Mouse (Mus musculus) hindbrain, embryonic 10.5 days (tissue): Measurements from ENCODE around the gene Tll2. TPM values are rescaled to one million over a fixed set of nuclear protein-coding genes. Genes with fewer than 3 reads are reported as not detected.

Experiments
- DNase-seq: peaks from one replicate; pipeline ENCODE4 v3.0.0-alpha.2; 2017; ENCODE audit warnings: low spot score
- H3K27ac ChIP-seq: fragments of 300-500 bp; sonication (generic); 2 replicates; pipeline ENCODE4 v1.5.1; 2016; ENCODE audit warnings: mild to moderate bottlenecking, moderate library complexity
- H3K27me3 ChIP-seq: fragments of 300-500 bp; sonication (generic); 2 replicates; pipeline ENCODE4 v1.6.1; 2016; ENCODE audit warnings: mild to moderate bottlenecking; ENCODE audit not compliant: poor library complexity, insufficient read depth, severe bottlenecking
- H3K36me3 ChIP-seq: fragments of 300-500 bp; sonication (generic); 2 replicates; pipeline ENCODE4 v1.6.1; 2016; ENCODE audit warnings: mild to moderate bottlenecking, moderate library complexity
- H3K4me1 ChIP-seq: fragments of 300-500 bp; sonication (generic); replicated peaks from 2 replicates; pipeline ENCODE4 v1.6.1; 2016; ENCODE audit warnings: mild to moderate bottlenecking
- H3K4me3 ChIP-seq: fragments of 300-500 bp; sonication (generic); 2 replicates; pipeline ENCODE4 v1.5.1; 2016; ENCODE audit warnings: mild to moderate bottlenecking, moderate library complexity
- H3K9me3 ChIP-seq: fragments of 300-500 bp; sonication (generic); 2 replicates; pipeline ENCODE4 v1.6.1; 2016; ENCODE audit warnings: mild to moderate bottlenecking, moderate library complexity
- WGBS: fragments of 180-500 bp; shearing (Covaris S2); methylation state at CpG from one replicate; pipeline ENCODE4 v1.1.7; 2016; 5-methylcytosine and 5-hydroxymethylcytosine counted together
- polyA plus RNA-seq: library from polyadenylated mRNA; unstranded; fragments of >200 nt; fragmentation: Nextera tagmentation; extraction: Ambion mirVana; gene quantifications from 2 replicates; pipeline ENCODE4 v1.2.1, GENCODE M21; 2016

The Tll2 gene
- polyA plus RNA-seq, 1 experiment from 2014 or later, result 0.68 TPM

DNA sequence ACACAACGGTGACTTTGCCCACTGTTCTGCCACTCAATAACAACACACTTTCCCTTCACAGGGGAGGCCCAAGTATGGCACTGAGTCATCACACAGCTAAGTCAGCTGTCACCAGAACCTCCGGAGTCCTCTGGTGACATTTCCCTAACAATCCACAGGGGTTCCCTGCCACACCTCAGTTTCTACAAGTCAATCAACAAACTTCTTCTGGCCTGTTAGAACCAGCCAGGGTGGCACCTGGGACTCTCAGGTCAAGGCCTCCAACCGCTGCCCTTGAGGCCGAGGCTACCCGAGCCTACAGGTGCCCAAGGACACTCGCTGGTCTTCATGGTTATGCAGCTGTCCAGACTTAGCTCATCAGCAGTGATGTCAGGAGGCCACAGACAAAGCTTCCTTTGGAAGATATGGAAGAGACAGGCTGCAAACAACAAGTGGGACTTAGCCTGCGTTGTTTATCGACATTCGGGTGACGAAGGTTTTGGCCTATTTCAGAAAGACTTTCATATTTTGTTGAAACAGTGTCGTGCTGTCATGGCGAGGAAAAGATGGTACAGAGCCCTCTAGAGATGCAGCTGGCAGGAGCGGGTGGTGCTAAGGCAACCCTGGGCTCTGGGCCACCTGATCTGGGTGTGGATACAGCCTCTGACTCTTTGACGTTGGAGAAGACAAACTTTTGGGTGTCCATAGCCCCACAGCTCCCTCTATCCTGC is 132.7 kb downstream of the Tll2 start:
- H3K4me1 ChIP-seq, result no peaks in the 10 kb centered on the region
- DNase-seq, result no peak
- H3K9me3 ChIP-seq, result no peaks in the 10 kb centered on the region
- H3K36me3 ChIP-seq, result no peaks in the 10 kb centered on the region
- no peaks in the 10 kb centered on the region for H3K27me3 ChIP-seq
- H3K4me3 ChIP-seq, result no peak overlapping the region
- WGBS, result 89% methylated on average over 14 of the region's 14 CpGs
- no peak overlapping the region for H3K27ac ChIP-seq

- peak; percentile 87 for DNase-seq
- 6% methylated on average over 8 of the region's 8 CpGs for WGBS
- H3K27me3 ChIP-seq, result no peaks in the 10 kb centered on the region
- H3K9me3 ChIP-seq, result no peaks in the 10 kb centered on the region
- no peak overlapping the region for H3K4me3 ChIP-seq
- H3K27ac ChIP-seq, result no peak overlapping the region
- H3K36me3 ChIP-seq, result no peaks in the 10 kb centered on the region
- H3K4me1 ChIP-seq, result no peaks in the 10 kb centered on the region
Measured at GRCm38 (mm10) chr19:41071500-41071899, 135.1 kb downstream of the Tll2 start.

GRCm38 (mm10) chr19:41054702-41055101 is 151.9 kb downstream of the Tll2 start:
- H3K27ac ChIP-seq, result no peak overlapping the region
- no peaks in the 10 kb centered on the region for H3K36me3 ChIP-seq
- WGBS, result 66% methylated on average over 4 of the region's 4 CpGs
- no peaks in the 10 kb centered on the region for H3K9me3 ChIP-seq
- H3K4me1 ChIP-seq, result 0 out of 2 replicates have a peak, but pooled peaks cover 5% of the 10 kb centered on the region
- H3K4me3 ChIP-seq, result no peak overlapping the region
- no peak for DNase-seq
- no peaks in the 10 kb centered on the region for H3K27me3 ChIP-seq

GRCm38 (mm10) chr19:41053530-41053929 is 153.1 kb downstream of the Tll2 start:
- 0 out of 2 replicates have a peak, but pooled peaks cover 5% of the 10 kb centered on the region for H3K4me1 ChIP-seq
- WGBS, result 37% methylated on average over 10 of the region's 10 CpGs
- no peaks in the 10 kb centered on the region for H3K36me3 ChIP-seq
- no peaks in the 10 kb centered on the region for H3K27me3 ChIP-seq
- H3K9me3 ChIP-seq, result no peaks in the 10 kb centered on the region
- H3K27ac ChIP-seq, result no peak overlapping the region
- peak; percentile 15 for DNase-seq
- H3K4me3 ChIP-seq, result no peak overlapping the region

DNA sequence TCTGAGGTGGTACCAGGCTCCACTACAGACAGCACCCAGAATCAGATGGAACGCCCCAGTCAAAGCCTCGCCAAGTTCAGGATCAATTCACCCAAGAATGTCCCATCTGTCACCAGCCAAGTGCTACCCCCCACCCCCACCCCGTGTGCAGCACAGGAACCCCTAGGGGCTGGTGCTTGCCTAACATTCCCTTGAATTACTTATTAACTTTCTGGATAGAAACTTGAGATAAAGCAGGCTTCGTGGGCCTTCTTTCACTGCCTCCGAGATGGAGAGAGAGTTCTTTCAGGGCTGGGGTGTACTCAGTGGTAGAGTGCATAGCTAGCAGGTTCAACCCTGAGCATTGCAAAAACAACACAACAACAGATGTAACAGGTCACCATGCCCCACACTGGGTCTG is 154.4 kb downstream of the Tll2 start:
- Histone ChIP-seq H3K36me3 (no peaks in the 10 kb centered on the region), H3K4me1 (0 out of 2 replicates have a peak, but pooled peaks cover 5% of the 10 kb centered on the region), H3K9me3 (no peaks in the 10 kb centered on the region), H3K4me3 (no peak overlapping the region), H3K27me3 (no peaks in the 10 kb centered on the region), H3K27ac (no peak overlapping the region)
- WGBS, result 62% methylated on average over 5 of the region's 5 CpGs
- DNase-seq, result no peak

DNA sequence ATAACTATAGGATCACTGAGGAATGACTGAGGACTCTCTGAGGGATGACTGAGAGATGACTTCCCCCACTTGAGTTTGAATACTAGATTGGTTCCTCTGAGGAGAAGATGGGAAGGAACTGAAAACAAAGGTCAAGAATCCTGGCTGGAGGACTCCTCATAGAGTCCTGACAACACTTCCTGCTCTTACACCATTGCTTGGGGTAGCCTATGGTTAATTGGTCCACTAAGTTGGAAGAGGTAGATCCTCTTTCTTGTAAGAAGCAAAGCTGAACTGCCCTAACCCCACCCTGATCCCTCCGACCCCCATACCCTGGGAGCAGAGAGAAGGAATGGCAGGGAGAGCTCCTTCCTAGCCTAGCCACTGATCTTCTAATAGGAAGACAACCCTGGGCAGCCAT is 154.9 kb downstream of the Tll2 start:
- DNase-seq, result no peak
- 91% methylated on average over 1 of the region's 1 CpGs for WGBS
- H3K36me3 ChIP-seq, result no peaks in the 10 kb centered on the region

GRCm38 (mm10) chr19:41048187-41048559 is 158.5 kb downstream of the Tll2 start:
- 0 out of 2 replicates have a peak, but pooled peaks cover 5% of the 10 kb centered on the region for H3K4me1 ChIP-seq
- no peaks in the 10 kb centered on the region for H3K36me3 ChIP-seq
- no peaks in the 10 kb centered on the region for H3K27me3 ChIP-seq
- H3K4me3 ChIP-seq, result no peak overlapping the region
- 90% methylated on average over 3 of the region's 3 CpGs for WGBS
- no peaks in the 10 kb centered on the region for H3K9me3 ChIP-seq
- DNase-seq, result no peak
- H3K27ac ChIP-seq, result no peak overlapping the region

More for the DNA sequence above, 154.9 kb downstream of the Tll2 start:
- no peaks in the 10 kb centered on the region for H3K9me3 ChIP-seq
- no peak overlapping the region for H3K4me3 ChIP-seq
- H3K27ac ChIP-seq, result no peak overlapping the region
- H3K27me3 ChIP-seq, result no peaks in the 10 kb centered on the region
- H3K4me1 ChIP-seq, result 0 out of 2 replicates have a peak, but pooled peaks cover 5% of the 10 kb centered on the region

DNA sequence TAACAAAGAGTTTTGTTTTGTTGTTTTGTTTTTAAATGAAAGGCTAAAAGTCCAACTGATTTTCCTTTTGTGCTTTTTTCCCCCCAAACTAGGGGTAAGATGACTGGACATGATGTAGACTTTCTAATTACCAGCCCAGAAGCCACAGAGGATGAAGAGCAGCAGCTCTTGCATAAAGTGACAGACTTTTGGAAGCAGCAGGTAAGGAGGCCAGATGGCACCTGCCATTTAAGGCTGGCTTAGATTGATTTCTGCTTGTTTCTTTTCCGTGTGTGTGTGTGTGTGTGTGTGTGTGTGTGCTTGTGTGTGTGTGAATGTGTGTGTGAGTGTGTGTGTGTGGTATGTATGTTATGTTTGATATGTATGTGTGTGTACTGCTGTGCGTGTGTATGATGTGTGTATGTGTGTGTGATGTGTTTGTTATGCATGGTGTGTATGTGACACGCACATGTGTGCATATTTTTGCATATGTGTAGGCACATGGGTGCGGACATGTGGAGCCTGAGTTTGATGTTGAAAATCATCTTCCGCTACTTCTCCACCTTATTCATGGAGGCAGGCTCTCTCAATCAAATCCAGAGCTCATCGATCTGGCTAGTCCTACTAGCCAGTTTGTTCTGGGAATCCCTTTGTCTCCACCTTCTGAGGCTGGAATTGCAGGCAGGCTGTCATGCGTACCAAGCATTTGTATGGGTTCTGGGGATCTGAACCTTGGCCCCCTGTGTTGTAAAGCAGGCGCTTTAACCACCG is 159.0 kb downstream of the Tll2 start:
- H3K9me3 ChIP-seq, result no peaks in the 10 kb centered on the region
- DNase-seq, result no peak

GRCm38 (mm10) chr19:41045091-41045770 is 161.4 kb downstream of the Tll2 start:
- Histone ChIP-seq H3K36me3 (no peaks in the 10 kb centered on the region), H3K4me1 (no peaks in the 10 kb centered on the region), H3K27me3 (no peaks in the 10 kb centered on the region), H3K4me3 (no peak overlapping the region), H3K9me3 (no peaks in the 10 kb centered on the region), H3K27ac (no peak overlapping the region)
- DNase-seq, result no peak
- WGBS, result 60% methylated on average over 10 of the region's 10 CpGs

More for the DNA sequence above, 159.0 kb downstream of the Tll2 start:
- H3K4me1 ChIP-seq, result 0 out of 2 replicates have a peak, but pooled peaks cover 5% of the 10 kb centered on the region
- no peak overlapping the region for H3K4me3 ChIP-seq
- H3K27ac ChIP-seq, result no peak overlapping the region
- H3K36me3 ChIP-seq, result no peaks in the 10 kb centered on the region
- 85% methylated on average over 9 of the region's 9 CpGs for WGBS
- no peaks in the 10 kb centered on the region for H3K27me3 ChIP-seq

GRCm38 (mm10) chr19:41039110-41039509 is 167.5 kb downstream of the Tll2 start:
- no peaks in the 10 kb centered on the region for H3K4me1 ChIP-seq
- H3K27me3 ChIP-seq, result no peaks in the 10 kb centered on the region
- no peaks in the 10 kb centered on the region for H3K36me3 ChIP-seq
- H3K4me3 ChIP-seq, result no peak overlapping the region
- H3K9me3 ChIP-seq, result no peaks in the 10 kb centered on the region
- 91% methylated on average over 7 of the region's 7 CpGs for WGBS
- no peak overlapping the region for H3K27ac ChIP-seq
- DNase-seq, result no peak

GRCm38 (mm10) chr19:41035809-41036551 is 170.7 kb downstream of the Tll2 start:
- 79% methylated on average over 4 of the region's 4 CpGs for WGBS

More at GRCm38 (mm10) chr19:41035809-41036551, 170.7 kb downstream of the Tll2 start:
- no peaks in the 10 kb centered on the region for H3K36me3 ChIP-seq
- H3K4me3 ChIP-seq, result no peak overlapping the region
- 0 out of 2 replicates have a peak, but pooled peaks cover 2% of the 10 kb centered on the region for H3K4me1 ChIP-seq
- no peak for DNase-seq
- H3K27me3 ChIP-seq, result no peaks in the 10 kb centered on the region; the same call in 1 of the 2 replicates
- no peaks in the 10 kb centered on the region for H3K9me3 ChIP-seq
- H3K27ac ChIP-seq, result no peak overlapping the region
